Mouse (Mus musculus) heart, adult 9 months (tissue): ENCODE data around the gene Gm40193.
"Not testable (repeated sequence)": the region's sequence is repeated elsewhere in the genome, so short reads cannot be mapped to it uniquely, and the experiment has no call there.

ENCODE experiments used
- DNase-seq, 2 experiments: peaks; one replicate each; pipeline ENCODE4 v3.0.0; 2022; ENCODE audit warnings: low spot score in 2 of 2

Gene Gm40193

DNA sequence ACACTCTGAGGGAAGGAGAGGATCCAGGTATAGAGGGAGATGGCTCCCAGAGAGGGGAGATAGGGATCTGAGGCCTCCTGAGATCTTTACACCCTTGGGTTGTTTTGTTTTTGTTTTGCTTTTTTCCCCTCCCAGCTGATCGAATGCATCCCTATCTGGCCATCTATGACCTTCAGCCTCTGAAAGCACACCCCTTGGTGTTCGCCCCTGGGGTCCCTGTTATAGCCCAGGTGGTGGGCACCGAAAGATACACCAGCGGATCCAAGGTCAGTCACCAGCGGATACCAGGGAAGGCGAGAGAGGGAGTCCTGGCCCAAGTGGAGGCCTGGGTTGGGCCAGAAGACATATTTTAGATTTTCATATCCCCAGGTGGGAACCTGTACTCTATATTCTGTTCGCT lies 8.2 kb upstream of the Gm40193 start:
- DNase-seq, result no peak

DNA sequence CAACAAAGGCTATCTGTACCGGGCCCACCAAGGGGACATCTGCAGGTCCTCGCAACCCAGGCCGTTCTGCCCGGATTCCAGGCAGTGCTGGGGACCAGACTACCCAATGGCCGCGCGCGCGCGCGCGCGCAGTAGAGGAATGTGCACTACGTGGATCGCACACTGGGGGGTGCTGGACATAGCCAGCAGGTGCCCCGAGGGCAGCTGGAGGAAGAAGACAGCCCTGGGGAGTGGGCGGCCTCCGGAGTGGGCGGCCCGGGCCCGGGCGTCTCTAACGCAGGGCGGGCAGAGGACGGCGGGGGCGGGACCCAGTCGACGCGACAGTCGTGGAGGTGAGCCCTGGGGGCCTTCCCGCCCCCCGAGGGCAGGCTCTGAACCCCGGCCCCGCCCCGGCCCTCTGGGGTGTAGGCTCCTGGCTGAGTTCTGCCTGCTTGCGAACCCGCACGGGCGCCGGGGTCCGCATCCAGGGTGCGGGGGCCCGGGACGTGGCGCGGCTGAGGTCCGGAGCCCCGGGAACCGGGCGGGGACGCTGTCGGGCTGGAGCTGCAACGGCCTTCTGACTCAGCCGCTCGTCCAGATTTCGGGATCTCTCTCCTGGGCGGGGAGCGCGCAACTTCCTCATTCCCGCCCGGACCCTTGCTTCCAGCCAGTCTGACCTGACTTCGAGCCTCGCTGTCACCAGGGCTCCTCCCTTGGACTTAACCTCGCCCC lies 7.3 kb upstream of the Gm40193 start, which contains the start of gene Pld2:
Gene Pld2, plus strand, starts transcription at position 188 of the 711 bp plus-strand sequence.
- DNase-seq, result peak; percentile 91 to 92

DNA sequence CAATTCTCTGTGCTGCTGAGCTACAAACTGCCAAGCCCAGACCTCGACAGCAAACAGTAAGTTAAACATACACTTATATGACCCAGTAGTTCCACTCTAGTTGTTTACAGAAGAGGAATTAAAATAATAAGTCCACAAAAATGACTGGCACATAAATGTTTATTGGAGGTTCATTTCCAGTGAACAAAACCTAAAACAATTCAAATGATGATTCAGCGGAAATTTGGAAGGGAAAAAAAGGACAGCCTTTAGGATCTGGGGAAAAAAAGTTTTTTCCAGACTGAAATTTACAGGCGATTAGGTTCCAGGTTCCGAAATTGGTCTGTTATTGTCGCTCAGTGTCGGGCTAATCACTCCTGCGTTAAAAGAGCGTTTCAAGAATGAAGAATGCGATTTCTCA lies 6.7 kb upstream of the Gm40193 start:
- no peak for DNase-seq

DNA sequence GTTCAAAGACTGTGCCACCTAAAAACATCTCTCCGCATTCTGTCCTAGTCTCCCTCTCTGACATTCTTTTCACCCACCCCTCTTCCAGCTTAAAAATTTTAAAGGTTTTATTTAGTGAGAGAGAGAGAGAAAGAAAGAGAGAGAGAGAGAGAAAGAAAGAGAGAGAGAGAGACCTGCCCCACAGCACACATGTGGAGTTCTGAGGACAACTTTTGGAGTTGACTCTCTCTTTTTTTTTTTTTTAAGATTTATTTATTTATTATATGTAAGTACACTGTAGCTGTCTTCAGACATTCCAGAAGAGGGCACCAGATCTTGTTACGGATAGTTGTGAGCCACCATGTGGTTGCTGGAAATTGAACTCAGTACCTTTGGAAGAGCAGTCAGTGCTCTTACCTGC lies 1.7 kb downstream of the Gm40193 start:
- DNase-seq, result not testable (repeated sequence)

DNA sequence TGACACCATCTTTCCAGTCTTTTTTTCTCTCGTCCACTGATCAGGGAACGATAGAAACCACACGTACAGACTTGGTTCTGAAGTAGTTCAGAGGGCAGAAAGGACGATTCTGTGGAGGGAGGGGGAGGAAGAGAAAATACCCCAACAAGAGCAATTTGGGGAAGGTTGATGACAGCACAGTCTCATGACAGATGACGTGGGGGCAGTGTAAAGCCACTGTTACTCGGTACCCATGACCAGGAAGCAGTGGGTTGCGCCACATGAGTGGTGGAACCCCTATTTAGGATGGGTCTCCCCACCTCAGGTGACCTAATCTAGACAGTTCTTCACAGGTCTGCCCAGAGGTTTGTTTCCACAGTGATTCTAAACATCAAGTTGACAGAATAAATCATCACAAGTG lies 4.1 kb downstream of the Gm40193 start:
- no peak for DNase-seq

DNA sequence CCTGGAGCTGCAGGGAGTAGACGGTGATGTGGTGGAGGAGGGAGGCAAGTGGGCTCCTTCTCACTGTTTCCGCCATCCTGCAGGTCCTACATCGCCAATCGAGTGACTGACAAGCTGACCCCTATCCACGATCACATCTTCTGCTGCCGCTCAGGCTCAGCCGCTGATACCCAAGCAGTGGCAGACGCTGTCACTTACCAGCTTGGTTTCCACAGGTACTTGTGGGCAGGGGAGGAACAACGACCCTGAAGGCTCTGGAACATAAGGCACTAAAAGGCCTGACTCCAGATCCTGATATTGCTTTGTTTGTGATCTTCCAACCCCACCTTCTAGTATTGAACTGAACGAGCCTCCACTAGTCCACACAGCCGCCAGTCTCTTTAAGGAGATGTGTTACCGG lies 6.5 kb downstream of the Gm40193 start:
- no peak for DNase-seq

DNA sequence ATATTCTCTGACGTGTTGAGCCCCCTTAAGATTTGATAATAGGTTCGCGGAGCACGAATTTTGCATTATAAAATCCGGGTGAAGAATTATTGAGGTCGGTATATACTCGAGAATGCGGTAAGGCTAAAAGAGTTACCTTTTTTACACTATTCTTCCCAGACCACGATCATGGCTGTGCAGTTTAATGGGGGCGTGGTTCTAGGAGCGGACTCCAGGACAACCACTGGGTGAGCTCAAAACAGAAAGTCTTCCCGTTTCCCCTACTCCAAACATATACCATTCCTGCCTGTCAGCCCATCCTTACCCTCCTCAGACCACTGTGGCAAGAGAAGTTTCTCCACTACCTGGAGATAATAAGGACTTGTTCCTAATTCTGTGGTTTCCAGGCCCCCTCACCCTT lies 7.0 kb downstream of the Gm40193 start:
- no peak for DNase-seq

DNA sequence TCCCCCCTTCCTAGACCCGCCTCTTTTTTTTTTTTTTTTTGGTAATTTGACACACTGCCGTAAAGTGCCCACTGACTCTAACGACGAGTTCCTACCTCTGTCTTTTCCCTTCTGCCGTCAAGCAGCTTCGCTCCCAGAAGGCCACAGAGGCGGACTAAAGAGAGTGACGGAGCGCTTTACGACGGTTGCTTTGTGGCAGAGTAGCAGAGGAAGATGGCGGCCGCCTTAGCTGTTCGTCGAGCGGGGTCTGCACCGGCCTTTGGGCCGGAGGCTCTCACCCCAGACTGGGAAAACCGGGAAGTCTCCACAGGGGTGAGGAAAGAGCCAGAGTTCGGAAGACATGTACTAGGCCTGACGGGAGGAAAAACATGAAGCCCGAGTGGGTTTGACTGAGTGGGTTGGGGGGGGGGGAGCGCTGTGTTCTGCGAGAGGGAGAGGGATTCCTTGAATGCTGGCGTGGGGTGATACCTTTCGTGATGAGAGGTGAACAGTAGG lies 7.5 kb downstream of the Gm40193 start, which contains the start of gene Psmb6:
Gene Psmb6, plus strand, starts transcription at position 184 of the 495 bp plus-strand sequence.
- DNase-seq, result peak; percentile 94 to 96

GRCm38 (mm10) chr11:70524782-70525181 lies 8.0 kb downstream of the Gm40193 start:
- no peak for DNase-seq

GRCm38 (mm10) chr11:70523306-70523989 lies 9.3 kb downstream of the Gm40193 start:
- DNase-seq, result not testable (repeated sequence)

GRCm38 (mm10) chr11:70520178-70520769 lies 12.5 kb downstream of the Gm40193 start:
- peak; percentile 49 to 51 for DNase-seq

GRCm38 (mm10) chr11:70518923-70519322 lies 13.8 kb downstream of the Gm40193 start, which contains the start of gene Gltpd2:
Gene Gltpd2, plus strand, starts transcription at chr11:70519196.
- DNase-seq, result no peak

DNA sequence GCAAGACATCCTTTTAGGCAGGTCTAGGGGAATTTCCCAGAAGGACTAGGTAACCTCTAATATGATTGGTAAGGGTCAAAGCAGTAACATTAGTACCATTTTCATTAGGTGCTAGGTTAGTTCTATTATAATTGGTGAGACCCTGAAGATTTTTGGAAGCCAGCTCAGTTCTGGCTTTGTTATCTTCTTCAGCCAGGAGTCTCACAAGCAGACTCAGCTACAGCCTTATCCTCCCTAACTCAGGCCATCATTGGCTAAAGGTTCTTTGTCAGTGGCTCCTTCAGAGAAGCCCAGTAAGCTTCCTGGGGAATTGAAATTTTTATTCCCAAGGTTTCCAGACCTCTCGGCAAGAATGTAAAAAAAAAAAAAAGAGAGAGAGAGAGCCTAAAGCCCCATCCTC lies 14.3 kb downstream of the Gm40193 start:
- no peak for DNase-seq

DNA sequence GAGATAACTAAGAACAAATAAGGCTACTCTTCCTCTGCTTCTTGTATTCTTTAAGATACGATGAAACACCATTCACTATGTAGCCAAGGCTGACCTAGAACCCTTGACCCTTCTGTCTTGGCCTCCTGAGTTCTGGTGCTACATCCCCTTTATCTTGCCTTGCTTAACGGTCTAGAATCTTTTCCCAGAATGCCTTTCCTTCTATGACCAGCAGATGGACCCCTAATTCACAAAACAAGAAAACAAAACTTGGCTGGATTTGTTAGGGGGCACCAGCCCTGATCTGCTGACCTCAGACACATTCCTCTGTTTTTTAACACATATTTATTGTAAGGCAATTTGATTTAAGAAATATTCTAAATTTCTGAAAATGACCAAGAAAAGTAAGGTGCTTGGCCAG lies 16.4 kb downstream of the Gm40193 start:
- DNase-seq, result peak in 1 of 2 experiments; percentile 51

GRCm38 (mm10) chr11:70514288-70514687 lies 18.5 kb downstream of the Gm40193 start, which contains the start of gene Vmo1:
Gene Vmo1, minus strand, starts transcription at chr11:70514616.
- no peak for DNase-seq

- DNase-seq, result peak; percentile 59 to 61
Measured at GRCm38 (mm10) chr11:70513520-70513919, 19.2 kb downstream of the Gm40193 start.

GRCm38 (mm10) chr11:70512709-70513342 lies 19.9 kb downstream of the Gm40193 start:
- DNase-seq, result no peak

DNA sequence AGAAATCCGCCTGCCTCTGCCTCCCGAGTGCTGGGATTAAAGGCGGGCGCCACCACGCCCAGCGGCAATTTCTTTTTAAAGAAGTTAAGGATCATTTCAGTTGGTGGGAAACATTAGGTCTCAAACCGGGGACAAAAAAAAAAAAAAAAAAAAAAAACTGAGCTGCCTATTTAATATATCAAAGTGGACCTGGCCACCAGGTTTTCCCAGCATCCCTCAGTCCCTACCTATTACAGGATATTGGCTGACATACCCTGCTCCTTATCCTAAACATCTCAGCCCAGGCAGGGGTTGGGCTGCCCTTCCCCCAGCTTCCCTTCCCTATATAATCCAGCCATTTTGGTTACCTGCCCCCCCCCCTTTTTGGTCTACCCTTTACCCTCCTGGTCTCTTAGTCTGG lies 20.9 kb downstream of the Gm40193 start:
- no peak for DNase-seq

DNA sequence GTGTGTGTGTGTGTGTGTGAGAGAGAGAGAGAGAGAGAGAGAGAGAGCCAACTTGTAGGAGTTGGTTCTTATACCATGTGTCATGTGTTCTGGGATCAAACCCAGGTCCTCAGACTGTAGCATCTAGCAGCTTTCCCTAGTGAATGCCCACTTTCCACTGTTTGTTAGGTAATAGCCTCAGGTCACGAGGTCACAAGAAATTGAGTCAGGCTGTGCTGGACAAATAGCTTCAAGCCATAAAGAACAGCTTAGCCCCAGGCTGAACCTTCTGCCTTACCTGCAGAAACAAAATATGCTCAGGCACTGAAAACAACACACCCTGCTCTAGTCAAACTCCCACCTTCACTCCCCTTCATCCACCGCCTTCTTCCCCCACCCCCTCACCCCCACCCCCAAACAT lies 21.5 kb downstream of the Gm40193 start:
- no peak for DNase-seq

DNA sequence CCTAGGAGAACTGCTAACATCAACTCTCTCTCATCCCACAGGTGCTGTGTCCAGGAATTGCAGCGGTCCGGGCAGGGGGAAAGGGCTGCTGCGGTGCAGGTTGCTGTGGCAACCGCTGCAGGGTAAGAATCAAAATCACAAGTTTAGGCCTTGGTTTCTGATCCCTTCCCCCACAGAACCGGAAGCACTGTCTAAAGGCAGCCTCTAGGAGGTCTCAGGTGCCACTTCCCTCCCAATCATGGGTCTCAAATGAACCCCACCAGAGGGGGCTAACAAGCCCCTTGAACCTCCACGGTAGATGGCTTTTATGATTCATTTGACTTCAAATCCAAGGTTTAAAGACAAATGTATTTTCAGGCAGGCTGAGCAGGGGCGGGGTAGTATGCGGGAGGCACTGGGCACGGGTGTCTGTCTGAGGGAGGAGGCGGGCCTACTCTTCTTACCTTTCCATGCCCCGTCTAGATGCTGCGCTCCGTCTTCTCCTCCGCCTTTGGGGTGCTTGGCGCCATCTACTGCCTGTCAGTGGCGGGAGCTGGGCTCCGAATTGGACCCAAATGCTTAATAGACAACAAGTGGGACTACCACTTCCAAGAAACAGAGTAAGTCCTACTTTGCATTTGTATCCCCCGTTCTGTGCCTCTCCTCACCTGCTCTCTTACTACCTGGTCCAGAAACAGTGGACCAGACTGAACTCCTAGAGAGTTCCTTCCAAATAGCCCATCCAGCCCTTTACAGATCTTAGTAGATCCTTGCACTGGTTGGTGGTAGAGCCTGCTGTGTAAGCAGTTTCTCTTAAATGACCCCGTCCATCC lies 22.8 kb downstream of the Gm40193 start:
- DNase-seq, result no peak

- no peak for DNase-seq
Measured at GRCm38 (mm10) chr11:70506962-70507515, 25.7 kb downstream of the Gm40193 start.
